16 mouse cellular contexts compared by ENCODE assay signal in genomic region chr15:84305333-84305732, GRCm38 (mm10). TPM values are rescaled to one million over a fixed set of nuclear protein-coding genes. Genes with fewer than 3 reads are reported as not detected.
DNase-seq lines count a peak whose midpoint lies in the region; ATAC-seq and TF ChIP-seq lines count a peak whose summit lies in the region.
"Had no signal": no experiment of that assay in that cellular context is flagged by ENCODE, and none has a peak within 500 bp of the region (broad histone marks: within the 10 kb centered on the region; RNA-seq: fewer than 3 reads in every experiment).

No protein-coding gene starts in this region.

- peak; percentile 52 for DNase-seq in lung, postnatal 0 days (ENCODE audit: low spot score)
- no peak for DNase-seq in lung, postnatal 36 days
- peak; percentile 41 for DNase-seq in hindbrain, embryonic 11.5 days (ENCODE audit: low spot score)
- DNase-seq in midbrain, embryonic 11.5 days (ENCODE audit: low spot score, missing footprints): no peak
- DNase-seq in cerebellum, adult 11 months: no peak
- no peak for DNase-seq in ovary, postnatal 36 days (ENCODE audit: low spot score)
- DNase-seq: adrenal gland, adult 8-10 months; cerebellum, adult 9-10 months; heart, adult 11 months; kidney, adult 9 months; lung, postnatal 14 days; thymus, postnatal 4 days had no signal

- no peak for TF ChIP-seq EP300 in lung, postnatal 0 days (IDR thresholded peaks at IDR 0.05)

- no peak overlapping the region for H3K27ac ChIP-seq in lung, postnatal 0 days (ENCODE audit: low read length)
- H3K27ac ChIP-seq in hindbrain, embryonic 11.5 days (ENCODE audit: low read depth, low read length): 0 out of 2 replicates have a peak overlapping the region, but pooled peaks have one; percentile 21
- peak overlapping the region; percentile 41; the same call in 1 of the 2 replicates for H3K27ac ChIP-seq in midbrain, embryonic 11.5 days (ENCODE audit: low read depth, low read length)
- H3K27ac ChIP-seq in intestine, embryonic 16.5 days (ENCODE audit: low read length): no peak overlapping the region
- H3K27ac ChIP-seq: limb, embryonic 10.5 days; liver, embryonic 12.5 days had no signal

- no peaks in the 10 kb centered on the region for H3K36me3 ChIP-seq in lung, postnatal 0 days (ENCODE audit: insufficient read depth, low read length)
- no peaks in the 10 kb centered on the region for H3K36me3 ChIP-seq in hindbrain, embryonic 11.5 days (ENCODE audit: control insufficient read depth, insufficient read depth, low read length)
- H3K36me3 ChIP-seq in midbrain, embryonic 11.5 days (ENCODE audit: control insufficient read depth, insufficient read depth, low read length): no peaks in the 10 kb centered on the region
- H3K36me3 ChIP-seq in intestine, embryonic 16.5 days (ENCODE audit: control insufficient read depth, insufficient read depth, low read length): no peaks in the 10 kb centered on the region

- no peak overlapping the region for H3K4me3 ChIP-seq in lung, postnatal 0 days (ENCODE audit: low read depth, low read length)
- no peak overlapping the region for H3K4me3 ChIP-seq in hindbrain, embryonic 11.5 days (ENCODE audit: low read depth, low read length)
- H3K4me3 ChIP-seq in midbrain, embryonic 11.5 days (ENCODE audit: low read depth, low read length): no peak overlapping the region
- H3K4me3 ChIP-seq in intestine, embryonic 16.5 days (ENCODE audit: low read length): no peak overlapping the region
- H3K4me3 ChIP-seq: limb, embryonic 10.5 days; liver, embryonic 12.5 days had no signal

- H3K9ac ChIP-seq in lung, postnatal 0 days (replicated peaks; ENCODE audit: low read depth): no peak overlapping the region
- no peak overlapping the region for H3K9ac ChIP-seq in hindbrain, embryonic 11.5 days (ENCODE audit: low read depth, low read length)
- H3K9ac ChIP-seq in midbrain, embryonic 11.5 days (ENCODE audit: low read length): no peak overlapping the region
- H3K9ac ChIP-seq in intestine, embryonic 16.5 days (ENCODE audit: low read depth, low read length): no peak overlapping the region
- H3K9ac ChIP-seq: liver, embryonic 12.5 days had no signal

- H3K9me3 ChIP-seq in lung, postnatal 0 days (ENCODE audit: low read length): no peaks in the 10 kb centered on the region
- H3K9me3 ChIP-seq in hindbrain, embryonic 11.5 days (ENCODE audit: control insufficient read depth, low read length): no peaks in the 10 kb centered on the region
- H3K9me3 ChIP-seq in midbrain, embryonic 11.5 days (ENCODE audit: control insufficient read depth, low read length): no peaks in the 10 kb centered on the region
- H3K9me3 ChIP-seq in intestine, embryonic 16.5 days (ENCODE audit: control insufficient read depth, low read length): no peaks in the 10 kb centered on the region
- H3K9me3 ChIP-seq: limb, embryonic 10.5 days; liver, embryonic 12.5 days had no signal

- no peaks in the 10 kb centered on the region for H3K27me3 ChIP-seq in lung, postnatal 0 days (replicated peaks; ENCODE audit: insufficient read depth, low read length)
- no peaks in the 10 kb centered on the region for H3K27me3 ChIP-seq in hindbrain, embryonic 11.5 days (ENCODE audit: control insufficient read depth, insufficient read depth, low read length)
- no peaks in the 10 kb centered on the region; the same call in 1 of the 2 replicates for H3K27me3 ChIP-seq in midbrain, embryonic 11.5 days (ENCODE audit: control insufficient read depth, insufficient read depth, low read length)
- H3K27me3 ChIP-seq in intestine, embryonic 16.5 days (replicated peaks; ENCODE audit: control insufficient read depth, insufficient read depth, low read length): no peaks in the 10 kb centered on the region

- ATAC-seq in lung, postnatal 0 days: peak; percentile 21; the same call in 1 of the 2 replicates
- ATAC-seq in hindbrain, embryonic 11.5 days (ENCODE audit: low FRiP score): no peak
- ATAC-seq in midbrain, embryonic 11.5 days (ENCODE audit: low FRiP score): no peak
- ATAC-seq in intestine, embryonic 16.5 days: no peak
- ATAC-seq: CD4-positive, CD25-positive, alpha-beta regulatory T cell, adult 4 months; liver, embryonic 12.5 days had no signal

- 49% methylated on average over 10 of the region's 10 CpGs for WGBS in lung, postnatal 0 days
- 58% methylated on average over 10 of the region's 10 CpGs for WGBS in hindbrain, embryonic 11.5 days
- WGBS in midbrain, embryonic 11.5 days: 40% methylated on average over 10 of the region's 10 CpGs
- WGBS in intestine, embryonic 16.5 days: 61% methylated on average over 10 of the region's 10 CpGs

- no peaks in the 10 kb centered on the region for H3K4me1 ChIP-seq in lung, postnatal 0 days (ENCODE audit: insufficient read depth, low read depth, low read length)
- peaks cover 29% of the 10 kb centered on the region for H3K4me1 ChIP-seq in hindbrain, embryonic 11.5 days (replicated peaks; ENCODE audit: control insufficient read depth, insufficient read depth, low read length)
- peaks cover 46% of the 10 kb centered on the region for H3K4me1 ChIP-seq in midbrain, embryonic 11.5 days (ENCODE audit: control insufficient read depth, insufficient read depth, low read length)
- no peaks in the 10 kb centered on the region; the same call in 1 of the 2 replicates for H3K4me1 ChIP-seq in intestine, embryonic 16.5 days (ENCODE audit: control insufficient read depth, insufficient read depth, low read length)

- no peak for TF ChIP-seq CTCF in lung, postnatal 0 days (IDR thresholded peaks at IDR 0.05)

- no peak overlapping the region for H3K4me2 ChIP-seq in lung, postnatal 0 days (replicated peaks; ENCODE audit: low read depth, low read length)
- H3K4me2 ChIP-seq in hindbrain, embryonic 11.5 days (replicated peaks; ENCODE audit: low read depth, low read length): no peak overlapping the region
- no peak overlapping the region for H3K4me2 ChIP-seq in midbrain, embryonic 11.5 days
- no peak overlapping the region for H3K4me2 ChIP-seq in intestine, embryonic 16.5 days (ENCODE audit: low read depth, low read length)
- H3K4me2 ChIP-seq: liver, embryonic 12.5 days had no signal

RNA-seq across cellular contexts. Expression of gene Parvg, which starts 18.5 kb away (rescaled TPM):
- 4.3 and 4.8 TPM in 2 replicates for polyA plus RNA-seq in lung, postnatal 0 days (2015; fragmentation: Nextera tagmentation; extraction: Ambion mirVana)
- 0.57 and 0.62 TPM in 2 replicates for polyA plus RNA-seq in hindbrain, embryonic 11.5 days (2014; fragmentation: Nextera tagmentation; extraction: Ambion mirVana)
- 0.63 and 1.2 TPM in 2 replicates for polyA plus RNA-seq in midbrain, embryonic 11.5 days (2014; fragmentation: Nextera tagmentation; extraction: Ambion mirVana)
- 3.1 and 3.2 TPM in 2 replicates for polyA plus RNA-seq in intestine, embryonic 16.5 days (2015; fragmentation: Nextera tagmentation; extraction: Ambion mirVana)

Comparison
In these comparisons a context has a peak if more than half of its experiments do, and no peak if none do; other contexts are left out.
1. DNase-seq: peak in lung, postnatal 0 days (single experiment) and hindbrain, embryonic 11.5 days (single experiment); none in lung, postnatal 36 days (single experiment), midbrain, embryonic 11.5 days (single experiment), cerebellum, adult 11 months (single experiment) and ovary, postnatal 36 days (single experiment).
2. H3K27ac ChIP-seq: peak in hindbrain, embryonic 11.5 days (single experiment) and midbrain, embryonic 11.5 days (single experiment); none in lung, postnatal 0 days (single experiment) and intestine, embryonic 16.5 days (single experiment).